Mouse (Mus musculus): ENCODE data around the gene Noxa1. TPM values are rescaled to one million over a fixed set of nuclear protein-coding genes. Genes with fewer than 3 reads are reported as not detected.

Gene Noxa1
- total RNA-seq, 2 experiments from 2014 or later: not detected

- no peak for DNase-seq
- intact Hi-C loops (cut with DNase I): loop anchor here (2.0 to 5.0 kb wide), 3 partner anchors 57 to 153 kb away; no protein-coding TSS in a partner anchor
Measured at GRCm38 (mm10) chr2:25099703-25100102, 4.8 kb upstream of the Noxa1 start.

GRCm38 (mm10) chr2:25098956-25099355 lies 4.0 kb upstream of the Noxa1 start:
- peak; percentile 50 to 56 for DNase-seq
- intact Hi-C loops (cut with DNase I): loop anchor here (2.0 to 5.0 kb wide), 3 partner anchors 58 to 153 kb away; no protein-coding TSS in a partner anchor

- no peak for DNase-seq
- intact Hi-C loops (cut with DNase I): loop anchor here (2.0 to 5.0 kb wide), 3 partner anchors 59 to 154 kb away; no protein-coding TSS in a partner anchor
Measured at GRCm38 (mm10) chr2:25098005-25098615, 3.2 kb upstream of the Noxa1 start.

- no peak for DNase-seq
- intact Hi-C loops (cut with DNase I): loop anchor here (5.0 kb wide), 1 partner anchor 158 kb away; no protein-coding TSS in a partner anchor
Measured at GRCm38 (mm10) chr2:25094785-25095108, 202 bp downstream of the Noxa1 start.

- DNase-seq: no peak
- intact Hi-C loops (cut with DNase I): no loop called here
Measured at GRCm38 (mm10) chr2:25088636-25089035, 6.3 kb downstream of the Noxa1 start.

GRCm38 (mm10) chr2:25087842-25088241 lies 7.1 kb downstream of the Noxa1 start:
- no peak for DNase-seq
- intact Hi-C loops (cut with DNase I): no loop called here

- intact Hi-C loops (cut with DNase I): no loop called here
- DNase-seq: no peak
Measured at GRCm38 (mm10) chr2:25085571-25085970, 9.4 kb downstream of the Noxa1 start.

- no peak for DNase-seq
- intact Hi-C loops (cut with DNase I): no loop called here
Measured at GRCm38 (mm10) chr2:25083697-25084096, 11.3 kb downstream of the Noxa1 start.

GRCm38 (mm10) chr2:25080076-25080475 lies 14.9 kb downstream of the Noxa1 start, which contains the start of gene Entpd8:
Gene Entpd8, plus strand, starts transcription at chr2:25080304.
- DNase-seq: no peak
- intact Hi-C loops (cut with DNase I): no loop called here

- intact Hi-C loops (cut with DNase I): no loop called here
- DNase-seq: no peak
Measured at GRCm38 (mm10) chr2:25078967-25079366, 16.0 kb downstream of the Noxa1 start.

GRCm38 (mm10) chr2:25075506-25075905 lies 19.4 kb downstream of the Noxa1 start:
- DNase-seq: peak in 1 of 2 experiments; percentile 29
- intact Hi-C loops (cut with DNase I): no loop called here

GRCm38 (mm10) chr2:25072398-25072797 lies 22.6 kb downstream of the Noxa1 start:
- no peak for DNase-seq
- intact Hi-C loops (cut with DNase I): no loop called here

- DNase-seq: no peak
- intact Hi-C loops (cut with DNase I): no loop called here
Measured at GRCm38 (mm10) chr2:25069537-25069936, 25.4 kb downstream of the Noxa1 start.

- intact Hi-C loops (cut with DNase I): no loop called here
- DNase-seq: no peak
Measured at GRCm38 (mm10) chr2:25066552-25066951, 28.4 kb downstream of the Noxa1 start.

- no peak for DNase-seq
- intact Hi-C loops (cut with DNase I): no loop called here
Measured at GRCm38 (mm10) chr2:25065537-25065936, 29.4 kb downstream of the Noxa1 start.

- intact Hi-C loops (cut with DNase I): no loop called here
- no peak for DNase-seq
Measured at GRCm38 (mm10) chr2:25064285-25064684, 30.7 kb downstream of the Noxa1 start.

GRCm38 (mm10) chr2:25063523-25063922 lies 31.4 kb downstream of the Noxa1 start:
- DNase-seq: no peak
- intact Hi-C loops (cut with DNase I): no loop called here

GRCm38 (mm10) chr2:25058926-25059325 lies 36.0 kb downstream of the Noxa1 start:
- intact Hi-C loops (cut with DNase I): no loop called here
- no peak for DNase-seq

- DNase-seq: no peak
- intact Hi-C loops (cut with DNase I): no loop called here
Measured at GRCm38 (mm10) chr2:25055409-25056155, 39.4 kb downstream of the Noxa1 start.

- DNase-seq: peak in 1 of 2 experiments; percentile 18
- intact Hi-C loops (cut with DNase I): no loop called here
Measured at GRCm38 (mm10) chr2:25055068-25055405, 39.9 kb downstream of the Noxa1 start.

GRCm38 (mm10) chr2:25054221-25055067 lies 40.5 kb downstream of the Noxa1 start, which contains the start of gene Nsmf:
Gene Nsmf, plus strand, starts transcription at chr2:25054355.
- peak; percentile 88 to 93 for DNase-seq
- intact Hi-C loops (cut with DNase I): no loop called here

All from heart, postnatal 14 days (tissue).